Mouse (Mus musculus): ENCODE measurements around the gene Itpr1.

DNA sequence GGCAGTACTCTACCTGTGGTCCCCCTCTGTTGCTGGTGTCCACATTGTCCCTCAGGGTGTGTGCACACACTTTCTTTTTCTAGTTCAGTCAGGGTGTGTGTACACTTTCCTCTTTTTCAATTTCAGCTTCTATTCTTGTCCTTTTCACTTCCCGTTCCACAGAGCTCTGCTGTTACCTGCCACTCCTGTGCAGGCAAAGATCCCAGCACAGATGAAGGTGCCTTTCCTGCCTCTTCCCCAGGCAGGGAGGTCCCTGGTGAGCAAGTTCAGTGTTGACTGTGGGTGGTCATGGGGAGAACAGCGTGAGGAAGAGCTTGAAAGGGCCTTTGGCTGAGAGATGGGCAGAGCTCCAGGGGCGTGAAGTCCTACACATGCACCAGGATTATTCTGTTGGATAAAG, 76.1 kb downstream of the Itpr1 start:
- no peak for TF ChIP-seq CTCF (IDR thresholded peaks at IDR 0.05; ENCODE audit: extremely low read depth, insufficient read length, insufficient replicate concordance, low read depth, low read length)
- TF ChIP-seq POLR2A (IDR thresholded peaks at IDR 0.05; ENCODE audit: low read depth, low read length): no peak
